Mouse (Mus musculus) CH12.LX (cell line): ENCODE results near the gene Kank1. TPM values are rescaled to one million over a fixed set of nuclear protein-coding genes. Genes with fewer than 3 reads are reported as not detected.

Experiments
- DNase-seq: peaks from one replicate; pipeline ENCODE4 v3.0.0-alpha.2; 2013; ENCODE audit errors: extremely low read depth
- H3K27ac ChIP-seq: 2 replicates; pipeline ENCODE4 v1.5.1; 2012; ENCODE audit warnings: low read depth, mild to moderate bottlenecking, control low read depth, moderate library complexity; ENCODE audit not compliant: insufficient read depth
- H3K27me3 ChIP-seq: replicated peaks from 2 replicates; pipeline ENCODE3; 2012; ENCODE audit warnings: inconsistent platforms
- H3K36me3 ChIP-seq, 2 experiments: replicated peaks in 1 of 2; 2 replicates each; pipeline versions ENCODE3 to v1.6.1; 2012; ENCODE audit warnings: inconsistent platforms in 1 of 2, low read length in 1 of 2, mild to moderate bottlenecking in 1 of 2, mixed read lengths in 1 of 2, moderate library complexity in 1 of 2; ENCODE audit not compliant: control insufficient read depth in 1 of 2, insufficient read depth in 1 of 2
- H3K4me1 ChIP-seq, 2 experiments: 2 replicates each; pipeline ENCODE4 v1.6.1; 2012; ENCODE audit warnings: inconsistent platforms in 1 of 2, moderate library complexity in 1 of 2; ENCODE audit not compliant: insufficient read depth in 2 of 2, control insufficient read depth in 1 of 2
- H3K4me2 ChIP-seq: 2 replicates; pipeline ENCODE4 v1.6.1; 2012; ENCODE audit warnings: low read depth, mild to moderate bottlenecking, control low read depth; ENCODE audit not compliant: poor library complexity, insufficient read depth, severe bottlenecking
- H3K4me3 ChIP-seq, 3 experiments: fragments of 150-350 bp in 1 of 3; sonication (generic) in 1 of 3; replicated peaks in 1 of 3; 2 replicates each; pipeline versions ENCODE3 to v1.5.1; 2011 to 2012; ENCODE audit warnings: low read depth in 2 of 3, low read length in 2 of 3, mild to moderate bottlenecking in 2 of 3, moderate library complexity in 2 of 3, control low read depth in 1 of 3, improper control_type of control experiment in 1 of 3, inconsistent platforms in 1 of 3, mixed read lengths in 1 of 3; ENCODE audit not compliant: poor library complexity in 1 of 3
- H3K79me2 ChIP-seq: replicated peaks from 2 replicates; pipeline ENCODE4 v1.6.1; 2012; ENCODE audit warnings: mild to moderate bottlenecking, moderate library complexity; ENCODE audit not compliant: control insufficient read depth, poor library complexity, insufficient read depth, severe bottlenecking; ENCODE audit errors: extremely low read depth
- H3K9ac ChIP-seq: 2 replicates; pipeline ENCODE4 v1.6.1; 2012; ENCODE audit warnings: low read depth, mild to moderate bottlenecking, control low read depth, moderate library complexity; ENCODE audit not compliant: insufficient read depth
- H3K9me3 ChIP-seq: replicated peaks from 2 replicates; pipeline ENCODE3; 2012; ENCODE audit warnings: low read length, inconsistent platforms, mixed read lengths
- BHLHE40 ChIP-seq: IDR thresholded peaks from 2 replicates; pipeline ENCODE4 v1.6.1; 2011; ENCODE audit warnings: mild to moderate bottlenecking, low read depth, low read length, improper control_type of control experiment
- CHD1 ChIP-seq: IDR thresholded peaks from 2 replicates; pipeline ENCODE4 v1.6.1; 2012; ENCODE audit warnings: low read depth, low read length, improper control_type of control experiment, inconsistent platforms
- ETS1 ChIP-seq: conservative IDR thresholded peaks from 2 replicates; pipeline ENCODE4 v1.6.1; 2012; ENCODE audit warnings: low read depth, mild to moderate bottlenecking, inconsistent platforms, low read length, improper control_type of control experiment, moderate library complexity
- IRF4 ChIP-seq: IDR thresholded peaks from 2 replicates; pipeline ENCODE4 v1.6.1; 2014; ENCODE audit warnings: low read depth, mild to moderate bottlenecking, inconsistent platforms, low read length, improper control_type of control experiment
- JUND ChIP-seq: conservative IDR thresholded peaks from 2 replicates; pipeline ENCODE4 v1.6.1; 2011; ENCODE audit warnings: low read depth, low read length, improper control_type of control experiment
- MAFK ChIP-seq: IDR thresholded peaks from 2 replicates; pipeline ENCODE4 v1.6.1; 2011; ENCODE audit warnings: low read length, improper control_type of control experiment; ENCODE audit not compliant: insufficient replicate concordance
- MAX ChIP-seq: IDR thresholded peaks from 2 replicates; pipeline ENCODE4 v1.6.1; 2011; ENCODE audit warnings: low read length, improper control_type of control experiment
- MAZ ChIP-seq: IDR thresholded peaks from 2 replicates; pipeline ENCODE4 v1.6.1; 2012; ENCODE audit warnings: low read depth, mild to moderate bottlenecking, inconsistent platforms, low read length, improper control_type of control experiment, moderate library complexity
- MYC ChIP-seq: IDR thresholded peaks from 2 replicates; pipeline ENCODE4 v1.6.1; 2011; ENCODE audit warnings: low read depth, mild to moderate bottlenecking, improper control_type of control experiment, low read length
- NELFE ChIP-seq: IDR thresholded peaks from 2 replicates; pipeline ENCODE4 v1.6.1; 2011; ENCODE audit warnings: low read depth, low read length, improper control_type of control experiment
- PAX5 ChIP-seq: IDR thresholded peaks from 2 replicates; pipeline ENCODE4 v1.6.1; 2012; ENCODE audit warnings: low read length, inconsistent platforms, mixed read lengths
- SIN3A ChIP-seq: IDR thresholded peaks from 2 replicates; pipeline ENCODE4 v1.6.1; 2012; ENCODE audit warnings: low read length, improper control_type of control experiment, inconsistent platforms
- TCF12 ChIP-seq: IDR thresholded peaks from 2 replicates; pipeline ENCODE4 v1.6.1; 2014; ENCODE audit warnings: low read depth, mild to moderate bottlenecking, inconsistent platforms, low read length, improper control_type of control experiment
- ZC3H11A ChIP-seq: IDR thresholded peaks from 2 replicates; pipeline ENCODE4 v1.6.1; 2012; ENCODE audit warnings: low read depth, mild to moderate bottlenecking, inconsistent platforms, low read length, improper control_type of control experiment
- ZKSCAN1 ChIP-seq: IDR thresholded peaks from 2 replicates; pipeline ENCODE4 v1.6.1; 2012; ENCODE audit warnings: low read depth, inconsistent platforms, low read length, improper control_type of control experiment, borderline replicate concordance
- ZMIZ1 ChIP-seq: IDR thresholded peaks from 2 replicates; pipeline ENCODE4 v1.6.1; 2012; ENCODE audit warnings: low read depth, mild to moderate bottlenecking, inconsistent platforms, low read length, improper control_type of control experiment
- dilution Hi-C: fragments of 300-500 bp; cut with MboI; formaldehyde crosslinking; loops from 2 replicates; pipeline ENCODE4 v1.14.3; 2020; ENCODE audit warnings: low sequenced_read_pairs; ENCODE audit not compliant: extremely low pct_unique_long_range_greater_than_20kb, extremely low pct_ligation_motif_present
- in situ Hi-C: fragments of 300-500 bp; cut with MboI; formaldehyde crosslinking; loops from 3 replicates; pipeline ENCODE4 v1.14.3; 2019; ENCODE audit warnings: low sequenced_read_pairs, low pct_ligation_motif_present, low pct_unique_long_range_greater_than_20kb, mixed read lengths
- polyA plus RNA-seq: library from polyadenylated mRNA; unstranded; fragments of >175 nt; gene quantifications from 2 replicates; pipeline ENCODE4 v1.2.1, GENCODE M21; 2012; ENCODE audit warnings: low read depth; ENCODE audit not compliant: insufficient read length
- total RNA-seq, 2 experiments: library from RNA; depleted of rRNA; stranded (reverse); fragments of 300-350 nt in 1 of 2; fragments of >200 nt in 1 of 2; gene quantifications; 2 replicates each; pipeline ENCODE4 v1.2.3; 2012 to 2014

Gene Kank1
- total and polyA plus RNA-seq, 3 experiments = 0.10 to 0.13 (median 0.12) TPM

- H3K27ac ChIP-seq = no peak overlapping the region
- no peak for TF ChIP-seq NELFE
- no peak for TF ChIP-seq PAX5
- TF ChIP-seq BHLHE40 = no peak
- TF ChIP-seq JUND = no peak
- TF ChIP-seq TCF12 = no peak
- TF ChIP-seq ZKSCAN1 = no peak
- TF ChIP-seq MAFK = no peak
- no peak for TF ChIP-seq MYC
- TF ChIP-seq ETS1 = no peak
- no peak for TF ChIP-seq MAX
- in situ Hi-C loops = no loop called here
- H3K4me2 ChIP-seq = no peak overlapping the region
- no peaks in the 10 kb centered on the region for H3K79me2 ChIP-seq
- no peaks in the 10 kb centered on the region for H3K4me1 ChIP-seq
- H3K27me3 ChIP-seq = no peaks in the 10 kb centered on the region
- H3K9ac ChIP-seq = no peak overlapping the region
- no peak overlapping the region for H3K4me3 ChIP-seq
- dilution Hi-C loops = no loop called here
- no peak for DNase-seq
- no peaks in the 10 kb centered on the region for H3K36me3 ChIP-seq
- no peaks in the 10 kb centered on the region for H3K9me3 ChIP-seq
Observed at GRCm38 (mm10) chr19:25253198-25253597, 16.4 kb downstream of the Kank1 start.

GRCm38 (mm10) chr19:25253628-25254027 is 16.9 kb downstream of the Kank1 start:
- H3K9ac ChIP-seq = no peak overlapping the region
- dilution Hi-C loops (no loop called here), in situ Hi-C loops (no loop called here)
- H3K27me3 ChIP-seq = no peaks in the 10 kb centered on the region
- DNase-seq = no peak
- no peak for TF ChIP-seq NELFE
- no peak for TF ChIP-seq MAFK
- H3K36me3 ChIP-seq = no peaks in the 10 kb centered on the region
- no peaks in the 10 kb centered on the region for H3K9me3 ChIP-seq
- no peaks in the 10 kb centered on the region for H3K4me1 ChIP-seq
- no peaks in the 10 kb centered on the region for H3K79me2 ChIP-seq
- H3K4me2 ChIP-seq = no peak overlapping the region
- H3K27ac ChIP-seq = no peak overlapping the region
- H3K4me3 ChIP-seq = no peak overlapping the region

DNA sequence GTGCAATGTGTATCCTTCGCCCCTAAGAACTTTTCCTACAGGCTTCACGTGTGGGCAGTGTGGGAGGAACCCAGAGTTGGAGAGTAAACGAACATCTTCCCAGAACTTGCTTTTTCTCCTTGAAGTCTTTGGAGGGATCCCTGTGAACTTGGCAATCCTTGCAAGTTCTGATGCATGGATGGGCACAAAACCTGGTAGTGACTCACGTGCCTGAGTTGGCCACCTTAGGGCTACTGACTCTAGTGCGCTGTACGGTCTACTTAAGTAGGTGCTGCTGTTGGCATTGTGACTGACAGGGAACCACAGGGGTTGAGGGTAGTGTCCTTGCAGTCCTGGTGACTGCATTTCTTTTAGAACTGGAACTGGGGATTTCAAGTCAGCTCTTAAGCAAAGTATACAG is 21.5 kb downstream of the Kank1 start:
- Histone ChIP-seq H3K4me2 (no peak overlapping the region), H3K4me3 (no peak overlapping the region), H3K9ac (no peak overlapping the region), H3K4me1 (no peaks in the 10 kb centered on the region), H3K36me3 (no peaks in the 10 kb centered on the region), H3K79me2 (no peaks in the 10 kb centered on the region), H3K9me3 (no peaks in the 10 kb centered on the region), H3K27ac (no peak overlapping the region), H3K27me3 (no peaks in the 10 kb centered on the region)
- in situ Hi-C loops (no loop called here), dilution Hi-C loops (no loop called here)
- no peak for DNase-seq
- TF ChIP-seq CHD1 = no peak
- TF ChIP-seq ZMIZ1 = no peak
- TF ChIP-seq ZC3H11A = no peak
- TF ChIP-seq ZKSCAN1 = no peak
- no peak for TF ChIP-seq IRF4
- no peak for TF ChIP-seq SIN3A
- no peak for TF ChIP-seq MAZ
